Mouse (Mus musculus) liver, adult (tissue): ENCODE data around the gene Fam166b.

Source experiments
- GATA4 ChIP-seq: IDR thresholded peaks from 2 replicates; pipeline ENCODE4 v1.6.1; 2014; ENCODE audit warnings: mild to moderate bottlenecking, low read length; ENCODE audit not compliant: insufficient replicate concordance

The Fam166b gene

DNA sequence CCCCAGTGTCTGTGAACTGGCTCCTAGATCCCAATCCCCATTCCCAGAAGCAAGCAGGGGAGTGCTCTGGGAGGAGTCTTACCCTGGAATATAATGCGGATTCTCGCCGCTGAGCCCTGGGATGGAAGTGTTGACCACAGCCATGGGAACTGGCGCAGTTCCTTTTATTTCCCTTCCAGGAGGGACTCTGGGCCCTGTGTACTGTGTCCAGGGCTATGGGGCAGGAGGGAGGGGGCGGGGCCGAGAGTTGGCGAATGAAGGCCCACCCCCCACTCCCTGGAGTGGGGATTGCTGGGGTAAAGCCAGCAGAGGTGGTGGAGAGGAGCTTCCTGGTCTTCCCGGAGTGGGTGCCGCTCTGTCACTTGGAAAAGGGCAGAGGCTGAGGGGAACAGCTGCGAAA is at the start of gene Fam166b:
TSS of gene Fam166b (minus strand) at position 189 of the 400 bp plus-strand sequence.
- no peak for TF ChIP-seq GATA4

DNA sequence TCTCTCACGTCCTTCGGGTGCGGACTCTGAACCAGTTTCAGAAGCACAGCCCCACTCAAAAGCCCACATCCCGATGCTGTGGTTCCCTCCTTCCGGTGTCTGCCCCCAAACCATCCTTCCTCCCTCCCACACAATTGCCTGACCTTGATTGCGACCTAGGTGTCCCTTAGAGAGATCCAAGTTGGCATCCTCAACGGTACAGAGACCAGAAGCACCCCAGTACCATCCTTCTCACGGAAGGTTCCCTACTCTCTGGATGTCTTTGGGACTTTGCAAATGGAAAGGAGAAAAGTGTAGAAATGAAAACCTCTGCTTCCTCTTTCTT is 49.6 kb upstream of the Fam166b start:
- no peak for TF ChIP-seq GATA4

DNA sequence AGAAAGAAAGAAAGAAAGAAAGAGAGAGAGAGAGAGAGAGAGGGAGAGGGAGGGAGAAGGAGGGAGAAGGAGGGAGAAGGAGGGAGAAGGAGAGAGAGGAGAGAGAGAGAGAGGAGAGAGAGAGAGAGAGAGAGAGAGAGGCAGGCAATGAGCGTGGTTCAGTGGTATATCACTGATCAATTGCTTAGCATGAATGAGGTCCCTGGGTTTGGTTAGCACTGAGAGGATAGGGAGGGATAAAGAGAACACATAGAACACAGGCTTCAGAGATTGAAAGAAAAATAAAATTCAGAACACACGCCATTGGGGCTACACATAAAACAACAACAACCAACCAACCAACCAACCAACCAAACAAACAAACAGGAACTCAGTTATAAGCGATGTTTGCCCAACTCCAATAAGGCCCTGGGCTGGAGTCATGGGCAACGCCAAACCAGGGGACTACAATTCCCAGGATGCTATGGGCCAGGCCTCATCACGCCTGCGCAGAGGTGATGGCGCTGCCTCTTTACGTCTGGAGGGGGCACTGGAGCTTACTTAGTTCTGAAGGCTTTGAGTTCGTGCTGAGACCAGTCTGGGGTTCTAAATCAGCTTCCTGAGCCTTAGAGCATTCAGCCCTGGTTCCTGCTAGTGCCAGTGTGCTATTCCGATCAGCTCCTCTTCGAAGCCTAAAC is 49.1 kb upstream of the Fam166b start:
- no peak for TF ChIP-seq GATA4

DNA sequence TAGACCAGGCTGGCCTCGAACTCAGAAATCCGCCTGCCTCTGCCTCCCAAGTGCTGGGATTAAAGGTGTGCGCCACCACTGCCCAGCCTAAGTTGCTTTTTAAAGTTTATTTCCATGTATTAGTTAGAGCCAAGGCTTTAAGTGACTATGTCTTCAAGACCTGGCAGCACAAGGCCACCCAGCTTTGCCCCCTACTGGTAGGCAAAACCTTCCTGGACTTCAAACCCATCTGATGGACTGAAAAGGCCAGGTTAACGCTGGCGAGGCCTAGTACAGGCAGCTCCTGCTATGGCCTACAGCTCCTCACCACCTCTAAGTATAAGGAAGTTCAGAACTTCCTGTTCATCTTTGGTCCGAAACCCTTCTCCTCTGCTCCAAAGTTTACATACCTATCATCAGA is 47.7 kb upstream of the Fam166b start:
- no peak for TF ChIP-seq GATA4

DNA sequence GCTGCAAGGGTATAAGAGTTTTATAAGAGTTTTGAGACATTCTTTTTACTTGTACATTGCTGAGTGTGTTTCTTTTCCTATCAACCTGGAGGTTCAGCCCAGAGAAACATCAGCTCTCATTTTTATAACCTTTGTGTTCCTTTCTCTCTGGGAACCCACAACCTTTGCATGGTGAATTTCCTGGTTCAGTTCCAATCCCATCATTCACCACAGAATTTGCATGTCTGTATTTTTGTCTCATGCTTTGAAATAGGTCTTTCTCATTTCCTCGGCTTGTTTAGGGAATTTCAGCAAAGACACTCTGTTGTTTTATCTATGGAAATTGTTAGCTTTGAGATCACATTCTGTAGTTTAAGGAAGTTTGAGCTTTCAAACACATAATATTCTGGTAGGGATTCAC is 44.7 kb upstream of the Fam166b start:
- no peak for TF ChIP-seq GATA4

DNA sequence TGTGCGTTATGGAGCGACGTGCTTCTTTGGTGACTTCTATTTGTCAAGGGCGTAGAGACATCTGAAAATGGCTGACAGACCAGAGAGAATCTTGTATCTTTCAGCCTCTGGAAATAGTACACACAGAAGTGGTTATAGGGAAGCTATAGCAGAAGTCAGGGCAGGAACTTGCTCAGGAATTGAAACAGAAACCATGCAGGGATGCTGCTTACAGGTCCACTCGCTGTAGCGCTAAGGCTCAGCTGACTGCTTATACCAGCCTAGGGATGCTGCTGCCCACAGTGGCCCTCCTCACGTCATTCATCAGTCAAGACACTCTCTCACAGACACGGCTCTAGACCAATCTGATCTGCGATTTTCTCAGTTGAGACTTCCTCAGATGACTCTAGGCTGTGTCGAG is 41.4 kb upstream of the Fam166b start:
- no peak for TF ChIP-seq GATA4

DNA sequence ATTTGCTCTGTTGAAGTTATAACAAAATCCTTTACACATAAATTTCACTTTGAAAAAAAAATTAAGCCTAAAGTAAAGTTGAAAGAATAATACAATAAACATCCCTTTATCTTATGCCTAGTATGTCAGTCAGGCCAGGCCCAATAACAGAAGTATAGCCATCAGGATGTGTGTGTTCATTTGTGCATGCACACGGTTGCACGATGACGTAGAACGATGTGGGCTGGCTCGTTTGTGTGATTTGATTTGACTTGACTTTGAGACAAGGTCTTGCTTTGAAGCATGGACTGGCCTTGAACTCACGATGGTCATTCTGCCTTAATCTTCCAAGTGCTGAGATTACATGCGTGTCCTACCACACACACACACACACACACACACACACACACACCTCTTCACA is 37.9 kb upstream of the Fam166b start:
- no peak for TF ChIP-seq GATA4

DNA sequence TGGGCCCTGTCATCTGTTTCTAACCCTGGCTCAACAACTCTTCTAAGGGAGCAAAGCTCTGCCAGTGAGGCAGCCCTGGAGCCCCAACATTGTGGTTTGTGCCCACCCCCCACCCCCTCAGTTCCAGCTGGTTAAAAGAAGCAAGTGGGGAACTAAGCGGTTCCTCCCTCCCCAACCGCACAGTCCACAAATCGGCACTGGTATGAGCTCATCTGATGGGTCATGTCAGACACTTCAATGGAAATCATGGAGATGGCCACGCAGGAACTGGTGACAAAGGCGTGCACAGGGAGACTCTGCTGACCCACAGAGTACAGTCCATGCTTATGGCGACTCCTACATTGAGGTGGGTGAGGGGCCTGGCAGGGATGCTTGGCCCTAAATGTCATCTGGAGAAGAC is 37.0 kb upstream of the Fam166b start:
- no peak for TF ChIP-seq GATA4

DNA sequence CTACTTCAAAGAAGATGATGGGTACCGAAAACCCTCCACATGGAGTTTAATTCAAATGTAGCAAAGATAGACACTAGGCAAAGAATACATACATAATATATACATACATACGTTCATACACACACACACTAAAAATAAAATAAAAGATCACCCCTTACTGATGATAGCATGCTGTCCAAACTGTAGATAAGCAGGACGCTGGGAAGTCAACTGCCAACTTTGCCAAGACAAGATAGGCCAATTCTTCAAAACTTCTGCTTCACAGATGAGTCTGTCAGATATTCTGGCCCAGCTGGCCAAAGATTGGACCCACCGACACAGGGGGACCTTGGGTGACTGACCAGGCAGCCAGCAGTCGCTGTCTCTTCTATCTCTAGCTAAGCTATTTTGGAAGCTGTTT is 34.2 kb upstream of the Fam166b start:
- no peak for TF ChIP-seq GATA4

DNA sequence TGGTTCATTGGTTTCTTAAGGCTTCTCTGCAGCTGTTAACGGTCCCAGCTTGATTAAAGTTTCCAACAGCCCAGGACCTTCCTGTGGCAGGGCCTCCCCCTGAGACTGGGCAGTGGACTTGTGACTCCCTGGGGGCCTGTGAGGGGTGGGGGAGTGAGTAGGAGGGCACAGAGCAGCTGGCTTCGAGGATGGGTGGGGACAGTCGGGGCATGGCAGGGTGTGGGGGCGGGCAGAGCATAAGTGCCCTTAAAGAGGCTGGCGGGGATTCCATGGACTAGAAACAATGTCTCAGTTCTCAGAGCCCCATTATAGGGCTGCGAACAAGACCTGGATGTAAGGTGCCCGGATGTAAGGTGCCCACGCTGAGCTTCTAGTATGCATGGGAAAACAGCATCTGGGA is 28.2 kb upstream of the Fam166b start:
- TF ChIP-seq GATA4, result no peak

DNA sequence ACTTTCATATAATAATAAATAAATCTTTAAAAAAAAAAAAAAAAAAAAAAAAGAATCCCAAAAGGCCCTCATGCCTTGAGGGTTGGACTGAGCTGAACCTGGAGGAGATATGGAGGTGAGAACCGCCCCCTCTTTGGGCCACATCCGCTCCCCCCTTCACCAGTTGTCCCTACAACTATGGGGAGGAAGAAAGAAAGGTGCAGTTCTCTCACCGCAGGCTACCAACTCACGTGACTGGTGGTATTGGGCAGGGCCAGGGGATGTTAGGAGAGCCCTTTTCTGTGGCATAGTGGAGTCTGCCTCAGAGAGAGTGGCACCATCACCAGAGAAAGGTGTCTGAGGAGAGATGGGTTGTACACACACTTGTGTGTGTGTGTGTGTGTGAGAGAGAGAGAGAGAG is 27.5 kb upstream of the Fam166b start:
- no peak for TF ChIP-seq GATA4

DNA sequence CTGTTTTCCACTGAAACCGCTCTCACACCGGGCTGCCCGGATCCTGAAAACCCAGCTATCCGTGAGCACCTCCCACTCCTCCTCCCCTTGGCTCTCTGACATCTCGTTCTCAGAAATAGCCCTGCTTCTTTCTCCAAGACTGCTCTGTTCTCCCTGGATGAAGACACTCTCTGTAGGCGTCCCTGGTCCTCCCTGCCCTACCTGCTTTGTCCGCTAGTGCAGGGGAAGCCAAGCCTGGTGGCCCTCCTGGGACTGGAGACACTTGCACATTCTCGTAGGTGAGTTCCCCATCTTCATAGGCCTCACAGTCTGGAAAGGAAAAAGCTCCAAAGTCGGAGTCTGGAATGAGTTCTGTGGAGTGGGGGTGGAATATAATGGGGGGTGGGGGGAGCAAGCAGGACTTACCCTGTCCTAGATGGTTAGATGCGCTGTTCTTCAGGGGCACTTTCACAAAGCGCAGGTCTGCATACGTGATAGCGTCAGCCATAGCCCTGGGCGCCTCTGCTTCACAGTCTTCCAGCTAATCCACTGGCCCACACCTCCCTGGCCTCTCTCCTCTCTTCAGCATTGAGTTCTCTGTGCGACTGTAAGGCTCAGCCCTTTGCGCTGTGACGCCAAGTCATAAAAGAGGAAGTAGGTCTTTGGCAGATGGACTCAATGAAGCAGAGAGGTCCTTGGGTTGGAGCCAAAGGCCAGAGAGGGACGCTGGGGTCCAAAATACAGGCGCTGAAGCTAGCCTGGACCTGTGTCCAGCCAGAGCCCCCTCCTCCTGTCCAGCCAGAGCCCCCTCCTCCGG is 25.3 kb upstream of the Fam166b start, which contains the start of gene Cd72:
TSS of gene Cd72 (minus strand) at position 588 of the 796 bp plus-strand sequence.
- TF ChIP-seq GATA4, result no peak

DNA sequence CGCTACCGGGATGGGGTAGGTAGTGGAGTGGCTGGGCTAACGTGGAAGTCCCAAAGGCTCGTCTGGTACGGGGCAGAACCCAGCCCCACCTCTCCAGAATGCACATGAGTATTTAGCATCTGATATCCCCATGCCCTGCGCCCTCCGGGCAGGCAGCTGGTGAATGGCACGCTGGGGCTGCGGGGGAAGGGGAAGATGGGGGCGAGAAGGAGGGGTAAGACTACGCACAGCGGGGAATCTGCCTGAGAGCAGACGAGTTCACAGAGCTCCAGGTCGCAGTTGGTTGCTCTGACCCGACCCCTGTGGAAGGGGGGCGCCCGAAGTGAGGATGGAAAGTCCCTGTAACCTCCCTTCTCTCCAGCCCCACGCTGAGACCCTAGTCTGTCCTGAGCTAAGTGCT is 24.5 kb upstream of the Fam166b start:
- TF ChIP-seq GATA4, result no peak

DNA sequence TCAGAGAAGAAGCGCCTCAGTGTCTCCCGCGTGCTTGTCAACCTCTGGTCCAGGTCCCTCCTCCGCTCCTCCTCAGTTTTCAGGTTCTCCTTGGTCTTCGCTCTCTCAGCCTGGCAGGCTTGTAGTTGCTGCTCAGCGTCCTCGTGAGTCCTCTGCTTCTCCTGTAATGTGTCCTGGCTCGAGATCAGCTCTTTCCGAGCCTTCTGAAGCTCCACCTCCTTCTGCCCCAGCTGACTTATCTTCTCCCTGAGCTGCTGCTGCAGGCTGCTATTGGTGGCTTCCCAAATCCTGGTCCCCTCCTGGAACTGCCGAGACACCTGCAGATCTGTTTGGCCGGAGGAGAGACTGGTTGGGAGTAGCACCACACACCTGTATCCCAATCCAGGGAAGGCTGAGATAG is 23.4 kb upstream of the Fam166b start:
- TF ChIP-seq GATA4, result no peak

DNA sequence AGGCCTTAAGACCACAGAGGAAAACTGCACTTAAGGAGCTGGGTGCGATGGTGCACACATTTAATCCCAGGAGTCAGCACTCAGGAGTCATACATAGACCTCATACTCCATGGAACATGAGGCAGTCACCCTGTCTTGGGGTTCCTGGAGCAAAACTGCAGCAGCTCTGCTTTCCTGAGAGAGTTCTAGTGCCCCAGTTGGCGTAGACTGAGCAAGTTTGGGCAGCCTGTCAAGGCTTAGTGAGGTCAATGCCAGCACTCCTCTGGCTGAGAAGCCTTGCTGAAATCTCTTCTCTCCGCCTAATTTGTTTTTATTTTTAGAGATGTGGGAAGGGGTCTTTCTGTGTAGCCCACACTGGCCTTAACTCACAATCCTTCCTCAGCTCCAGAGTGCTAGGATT is 19.6 kb upstream of the Fam166b start:
- no peak for TF ChIP-seq GATA4

DNA sequence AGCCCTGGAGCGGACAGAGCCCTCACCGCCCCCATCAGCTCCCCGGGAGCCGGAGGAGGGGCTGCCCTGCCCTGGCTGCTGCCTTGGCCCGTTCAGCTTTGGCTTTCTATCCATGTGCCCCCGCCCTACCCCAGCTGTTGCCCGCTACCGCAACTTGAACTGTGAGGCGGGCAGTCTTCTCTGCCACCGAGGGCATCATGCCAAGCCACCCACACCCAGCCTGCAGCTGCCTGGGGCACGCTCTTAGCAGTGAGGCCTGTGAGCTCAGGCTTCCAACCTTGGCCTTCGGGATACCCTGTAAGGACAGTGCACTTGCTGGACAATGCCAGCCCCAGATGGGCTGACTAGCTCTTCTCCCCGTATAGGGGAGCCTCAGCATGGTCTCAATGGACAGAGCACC is 18.3 kb upstream of the Fam166b start:
- no peak for TF ChIP-seq GATA4

DNA sequence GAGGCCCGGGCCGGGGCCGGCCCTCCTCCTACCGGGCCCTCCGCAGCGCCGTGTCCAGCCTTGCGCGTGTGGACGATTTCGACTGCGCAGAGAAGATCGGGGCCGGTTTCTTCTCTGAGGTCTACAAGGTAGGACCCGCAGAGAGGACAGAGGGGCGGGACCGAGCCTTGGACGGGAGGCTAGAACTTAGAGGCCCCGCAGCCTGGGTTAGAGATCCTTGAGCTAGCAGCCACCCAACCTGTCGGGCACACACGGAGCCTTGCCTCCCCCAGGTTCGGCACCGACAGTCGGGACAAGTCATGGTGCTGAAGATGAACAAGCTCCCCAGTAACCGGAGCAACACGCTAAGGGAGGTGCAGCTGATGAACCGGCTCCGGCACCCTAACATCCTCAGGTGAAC is 14.6 kb upstream of the Fam166b start:
- no peak for TF ChIP-seq GATA4
